In the genomic region with DNA sequence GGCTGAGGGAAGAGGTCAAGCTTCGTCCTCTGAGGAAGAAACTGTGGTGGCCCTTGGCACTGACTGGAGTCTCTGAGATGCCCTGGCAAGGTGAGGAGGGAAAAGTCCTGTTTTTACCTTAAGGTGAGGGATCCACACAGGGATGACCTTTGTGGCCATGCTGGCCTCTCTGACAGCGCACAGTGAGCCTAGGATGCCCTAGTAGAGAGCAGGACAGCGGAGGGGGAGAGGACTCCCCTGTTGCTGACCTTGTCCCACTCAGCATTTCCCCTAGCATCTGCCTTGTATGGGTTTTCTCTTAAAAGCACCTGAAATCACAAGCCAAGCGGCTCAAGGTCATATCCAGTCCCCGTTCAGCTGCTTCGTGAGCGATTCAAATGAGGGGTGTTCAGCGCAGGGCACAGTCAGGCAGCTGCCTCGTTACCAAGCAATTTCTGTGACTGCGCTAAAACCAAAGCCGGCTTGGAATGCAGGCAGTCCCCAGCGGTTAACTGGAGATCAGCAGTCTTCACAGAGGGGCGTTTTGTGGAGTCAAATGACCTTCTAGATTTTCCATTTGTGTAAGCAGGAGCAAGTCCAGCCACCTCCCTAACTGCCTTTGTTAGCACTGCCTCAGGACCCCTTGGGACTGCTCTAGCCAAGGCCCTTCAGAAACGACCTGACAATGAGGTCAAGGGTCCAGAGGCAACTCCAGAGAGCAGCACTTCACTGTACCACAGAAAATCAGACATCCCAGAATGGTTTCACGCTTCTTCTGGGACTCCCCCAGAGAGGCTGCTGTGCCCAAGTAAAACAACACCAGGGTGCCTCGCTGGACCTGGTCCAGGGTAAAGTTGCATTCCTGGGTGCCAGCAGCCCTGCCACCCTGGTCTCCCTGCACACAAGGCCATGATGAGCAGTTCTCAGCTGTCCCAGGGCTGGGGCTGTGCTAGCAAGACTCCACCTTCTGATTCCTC, we compare ENCODE assay signal across 8 mouse cellular contexts. TPM values are rescaled to one million over a fixed set of nuclear protein-coding genes. Genes with fewer than 3 reads are reported as not detected.
DNase-seq lines count a peak whose midpoint lies in the region; ATAC-seq and TF ChIP-seq lines count a peak whose summit lies in the region.

No protein-coding gene starts in this region.

- no peak overlapping the region for H3K4me3 ChIP-seq in forebrain, postnatal 0 days (ENCODE audit: low read depth, low read length)
- H3K4me3 ChIP-seq in stomach, postnatal 0 days (ENCODE audit: low read depth, low read length), result no peak overlapping the region

- H3K9me3 ChIP-seq in forebrain, postnatal 0 days (ENCODE audit: low read length), result no peaks in the 10 kb centered on the region
- H3K9me3 ChIP-seq in stomach, postnatal 0 days (ENCODE audit: control insufficient read depth, low read length), result no peaks in the 10 kb centered on the region

- peak; percentile 89 for ATAC-seq in forebrain, postnatal 0 days
- ATAC-seq in stomach, postnatal 0 days (ENCODE audit: low FRiP score, low TSS enrichment), result no peak

- H3K4me1 ChIP-seq in forebrain, postnatal 0 days (ENCODE audit: insufficient read depth), result no peaks in the 10 kb centered on the region
- H3K4me1 ChIP-seq in stomach, postnatal 0 days (replicated peaks; ENCODE audit: control insufficient read depth, insufficient read depth), result no peaks in the 10 kb centered on the region; the same call in 1 of the 2 replicates

- TF ChIP-seq EP300 in stomach, postnatal 0 days (optimal IDR thresholded peaks at IDR 0.05), result no peak

- H3K4me2 ChIP-seq in forebrain, postnatal 0 days (ENCODE audit: low read depth), result peak overlapping the region; percentile 17; the same call in 1 of the 2 replicates
- H3K4me2 ChIP-seq in stomach, postnatal 0 days (replicated peaks; ENCODE audit: low read depth), result no peak overlapping the region

- no peaks in the 10 kb centered on the region for H3K36me3 ChIP-seq in forebrain, postnatal 0 days (ENCODE audit: insufficient read depth)
- no peaks in the 10 kb centered on the region for H3K36me3 ChIP-seq in stomach, postnatal 0 days (ENCODE audit: control insufficient read depth, insufficient read depth, low read length)

- 24% methylated on average over 16 of the region's 16 CpGs for WGBS in forebrain, postnatal 0 days
- WGBS in stomach, postnatal 0 days, result 38% methylated on average over 16 of the region's 16 CpGs

- no peaks in the 10 kb centered on the region for H3K27me3 ChIP-seq in forebrain, postnatal 0 days (ENCODE audit: insufficient read depth, low read length)
- no peaks in the 10 kb centered on the region for H3K27me3 ChIP-seq in stomach, postnatal 0 days (ENCODE audit: control insufficient read depth, insufficient read depth, low read length)

- H3K9ac ChIP-seq in forebrain, postnatal 0 days, result no peak overlapping the region; the same call in 1 of the 2 replicates
- H3K9ac ChIP-seq in stomach, postnatal 0 days (ENCODE audit: low read length), result no peak overlapping the region

- DNase-seq in gastrocnemius, postnatal 10 days, result peak; percentile 21
- no peak for DNase-seq in gastrocnemius, postnatal 25 days
- DNase-seq in ZHBTc4 (ENCODE audit: low read depth, low spot score), result peak; percentile 87
- DNase-seq in forebrain, postnatal 0 days, result peak; percentile 63
- peak; percentile 64 to 83 for DNase-seq in kidney, postnatal 25 days
- DNase-seq in stomach, postnatal 0 days (ENCODE audit: low spot score), result no peak
- no peak for DNase-seq in layer of hippocampus, adult 9-10 months (ENCODE audit: low spot score)
- DNase-seq in thymus, postnatal 10 days (ENCODE audit: low spot score in 2 of 2), result no peak

- peak; percentile 54 for TF ChIP-seq CTCF in forebrain, postnatal 0 days (IDR thresholded peaks at IDR 0.05; ENCODE audit: low read depth)
- TF ChIP-seq CTCF in stomach, postnatal 0 days (IDR thresholded peaks at IDR 0.05; ENCODE audit: low read depth), result peak; percentile 55

- peak overlapping the region; percentile 35; the same call in 1 of the 2 replicates for H3K27ac ChIP-seq in forebrain, postnatal 0 days (ENCODE audit: low read depth, low read length)
- H3K27ac ChIP-seq in stomach, postnatal 0 days (replicated peaks), result no peak overlapping the region

RNA-seq across cellular contexts. Expression of a gene that starts 20.9 kb away (rescaled TPM):
- total RNA-seq in gastrocnemius, postnatal 10 days (2021), result 10 to 100 TPM; 11.3 to 11.7 TPM
- 1 to 10 TPM; 6.8 to 8.4 TPM for total RNA-seq in gastrocnemius, postnatal 25 days (2021)
- 18.9 and 22.8 TPM in 2 replicates for total RNA-seq in forebrain, postnatal 0 days (2014; rRNA removed)
- 16.0 and 17.9 TPM in 2 replicates for polyA plus RNA-seq in forebrain, postnatal 0 days (2015; fragmentation: Nextera tagmentation; extraction: Ambion mirVana)
- 14.3 and 15.2 TPM in 2 replicates for polyA plus RNA-seq in stomach, postnatal 0 days (2015; fragmentation: Nextera tagmentation; extraction: Ambion mirVana)

RNA-seq across cellular contexts. Expression of a gene that starts 46.2 kb away (rescaled TPM):
- total RNA-seq in gastrocnemius, postnatal 10 days (2021), result 10 to 100 TPM; 30.1 to 38.7 TPM
- 10 to 100 TPM; 16.0 to 18.0 TPM for total RNA-seq in gastrocnemius, postnatal 25 days (2021)
- 6.4 and 6.5 TPM in 2 replicates for total RNA-seq in forebrain, postnatal 0 days (2014; rRNA removed)
- 1.3 and 1.9 TPM in 2 replicates for polyA plus RNA-seq in forebrain, postnatal 0 days (2015; fragmentation: Nextera tagmentation; extraction: Ambion mirVana)
- 3.7 and 4.0 TPM in 2 replicates for polyA plus RNA-seq in stomach, postnatal 0 days (2015; fragmentation: Nextera tagmentation; extraction: Ambion mirVana)

Comparison
In these comparisons a context has a peak if more than half of its experiments do, and no peak if none do; other contexts are left out.
1. DNase-seq: peak in gastrocnemius, postnatal 10 days (single experiment), ZHBTc4 (single experiment), forebrain, postnatal 0 days (single experiment) and kidney, postnatal 25 days (2 of 2); none in gastrocnemius, postnatal 25 days (single experiment), stomach, postnatal 0 days (single experiment), layer of hippocampus, adult 9-10 months (single experiment) and thymus, postnatal 10 days (0 of 2).